Mouse (Mus musculus) B cell, adult 67 days (primary cell): ENCODE data around the gene Mmp9. TPM values are rescaled to one million over a fixed set of nuclear protein-coding genes. Genes with fewer than 3 reads are reported as not detected.

Experiments used
- total RNA-seq, 2 experiments: library from RNA; stranded (reverse); gene quantifications; 4 replicates each; pipeline ENCODE4 v1.2.4; 2023

Mmp9 gene
- 1 to 10 TPM in 1 of 2 experiments, not detected in 1; 1.1 TPM for total RNA-seq

DNA sequence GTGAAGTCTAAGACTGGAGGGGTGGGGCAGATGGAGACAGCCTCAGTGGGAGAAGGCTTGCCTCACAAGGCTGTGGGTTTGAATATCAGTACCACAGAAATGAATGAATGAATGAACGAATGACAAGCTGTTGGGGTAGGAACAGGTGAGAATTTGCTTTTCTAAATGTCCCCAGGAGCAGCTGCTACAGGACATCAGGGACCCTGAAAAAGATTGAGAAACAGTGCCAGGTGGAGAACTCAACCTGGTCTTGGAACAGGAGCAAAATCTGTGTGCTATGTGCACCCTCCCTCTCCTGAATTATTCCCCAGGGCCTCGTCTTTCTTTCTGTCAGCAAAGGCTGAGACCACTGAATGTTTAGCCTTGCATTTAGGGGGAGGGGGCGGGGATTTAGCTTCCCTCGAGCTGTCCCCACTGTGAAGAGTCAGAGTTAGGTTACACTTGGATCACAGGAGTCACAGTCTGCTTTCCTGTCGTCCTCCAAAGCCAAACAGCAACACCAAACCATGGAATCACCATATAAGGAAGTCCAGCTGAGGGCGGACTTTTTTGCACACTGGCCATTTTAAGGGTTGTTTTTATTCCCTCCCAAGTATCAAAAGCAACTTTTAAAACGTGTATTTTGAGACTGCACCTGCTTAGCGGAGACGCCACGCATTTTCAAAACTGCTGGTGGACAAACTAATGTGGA, at the start of gene Mmp9:
Mmp9 (plus strand) TSS at position 641 of the 691 bp plus-strand sequence.

DNA sequence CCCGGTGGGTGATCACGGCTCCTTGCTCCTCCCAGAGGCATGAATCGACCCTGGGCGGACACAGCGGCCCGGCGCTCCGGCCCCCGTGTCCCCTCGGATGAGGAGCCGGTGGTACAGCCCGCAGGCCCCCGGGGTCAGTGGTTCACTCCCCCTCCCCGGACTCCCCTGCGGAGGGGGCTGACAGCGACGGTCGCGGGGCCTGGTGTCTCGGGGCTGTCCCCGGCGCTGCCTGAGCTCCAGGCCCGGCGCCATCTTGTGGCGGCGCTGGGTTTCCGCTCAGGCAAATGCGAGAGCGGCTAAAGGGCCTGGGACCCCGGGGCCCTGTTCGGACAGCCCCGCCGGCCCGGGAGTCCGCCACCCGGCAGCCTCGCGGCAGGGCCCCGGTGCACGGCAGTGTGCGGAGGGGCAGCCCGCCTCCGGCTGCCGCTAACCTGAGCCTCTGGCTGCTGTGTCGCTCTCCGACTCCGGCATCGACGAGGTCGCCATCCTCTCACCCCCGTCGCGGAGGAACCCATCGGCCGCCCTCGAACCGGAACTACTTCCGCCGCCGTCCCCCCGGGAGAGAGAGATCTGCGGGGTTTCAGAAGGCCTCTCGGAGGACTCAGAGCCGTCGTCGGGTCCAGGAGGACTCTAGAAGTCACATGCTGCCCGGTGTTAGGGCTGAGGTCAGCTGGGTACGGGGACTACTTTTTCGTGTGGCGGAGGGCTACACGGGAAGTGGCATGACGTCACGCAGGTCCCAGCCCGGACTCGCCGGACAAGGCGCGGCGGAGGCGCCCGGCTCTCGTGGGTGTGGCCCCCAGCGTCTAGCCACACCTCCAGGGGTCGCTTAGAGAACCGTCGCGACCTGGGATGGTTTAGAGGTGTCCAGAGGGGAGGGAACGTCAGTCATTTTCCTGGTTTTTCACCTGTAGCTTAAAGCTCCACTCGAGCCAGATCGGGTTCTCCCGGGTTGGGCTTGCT, 29.2 kb upstream of the Mmp9 start, which contains the start of gene Zfp335:
Zfp335 (minus strand) TSS at position 672 of the 963 bp plus-strand sequence.

DNA sequence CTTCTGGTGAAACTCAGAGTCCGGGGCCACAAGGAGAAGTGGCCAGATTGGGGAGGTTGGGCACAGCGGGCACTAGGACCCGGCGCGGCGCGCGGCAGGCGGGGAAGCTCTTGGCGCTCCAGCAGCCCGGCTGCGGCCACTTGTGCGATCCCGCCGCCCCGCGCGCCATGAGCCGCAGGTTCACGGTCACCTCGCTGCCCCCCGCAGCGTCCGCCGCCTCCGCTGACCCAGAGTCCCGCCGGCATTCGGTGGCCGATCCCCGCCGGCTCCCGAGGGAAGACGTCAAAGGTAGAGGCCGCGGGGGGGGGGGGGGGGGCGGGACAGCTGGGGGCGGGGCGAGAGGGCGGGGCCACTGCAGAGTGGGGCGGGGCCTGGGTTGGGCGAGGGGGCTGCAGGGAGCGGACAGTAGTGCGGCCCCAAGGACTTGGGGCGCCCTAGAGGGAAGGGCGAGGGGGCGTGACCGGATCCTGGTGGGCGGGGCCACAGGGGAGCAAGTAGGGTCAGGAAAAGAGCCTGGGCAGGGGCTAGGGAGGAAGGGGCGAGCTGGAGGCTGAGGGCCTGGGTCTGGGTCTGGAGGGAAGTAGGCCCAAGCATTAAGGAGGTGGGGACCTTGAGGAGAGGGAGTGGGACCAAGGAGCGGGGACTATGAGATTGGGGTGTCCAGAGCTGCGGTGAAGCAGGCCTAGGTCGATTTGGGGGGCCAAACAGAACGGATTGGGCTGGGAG, 20.3 kb downstream of the Mmp9 start, which contains the start of gene Slc12a5:
Slc12a5 (plus strand) TSS at position 87 of the 726 bp plus-strand sequence.

Other genes with a start within 250 kb of the Mmp9 start
- gene Spint4, start 242.3 kb upstream of the Mmp9 start, total RNA-seq: not detected
- not detected for gene Spint5, start 225.5 kb upstream of the Mmp9 start, total RNA-seq
- not detected for gene Wfdc3, start 194.8 kb upstream of the Mmp9 start, total RNA-seq
- gene Dnttip1, start 194.8 kb upstream of the Mmp9 start, total RNA-seq: 10 to 100 TPM; 46.5 to 47.0 TPM
- gene Ube2c, start 170.9 kb upstream of the Mmp9 start, total RNA-seq: 1 to 10 TPM; 2.4 to 2.7 TPM
- not detected for gene Tnnc2, start 160.8 kb upstream of the Mmp9 start, total RNA-seq
- gene Snx21, start 155.0 kb upstream of the Mmp9 start, total RNA-seq: 1 to 10 TPM in 1 of 2 experiments, under 1 TPM in 1; 0.50 to 1.5 TPM
- 10 to 100 TPM; 57.1 to 64.3 TPM for gene Acot8, start 135.9 kb upstream of the Mmp9 start, total RNA-seq
- 1 to 10 TPM; 3.7 to 6.0 TPM for gene Zswim3, start 135.7 kb upstream of the Mmp9 start, total RNA-seq
- 10 to 100 TPM in 1 of 2 experiments, 1 to 10 TPM in 1; 7.7 to 12.2 TPM for gene Zswim1, start 118.1 kb upstream of the Mmp9 start, total RNA-seq
- 1 to 10 TPM in 1 of 2 experiments, not detected in 1; 1.9 TPM for gene Spata25, start 112.2 kb upstream of the Mmp9 start, total RNA-seq
- 100 to 1,000 TPM; 217 to 222 TPM for gene Ctsa, start 107.9 kb upstream of the Mmp9 start, total RNA-seq
- gene Neurl2, start 107.3 kb upstream of the Mmp9 start, total RNA-seq: 1 to 10 TPM; 7.0 to 7.9 TPM
- 1 to 10 TPM; 8.2 to 10.0 TPM for gene Pltp, start 83.1 kb upstream of the Mmp9 start, total RNA-seq
- gene Pcif1, start 61.5 kb upstream of the Mmp9 start, total RNA-seq: 100 to 1,000 TPM in 1 of 2 experiments, 10 to 100 TPM in 1; 93.2 to 104 TPM
- gene Zfp335, start 29.0 kb upstream of the Mmp9 start, total RNA-seq: 10 to 100 TPM; 60.9 to 65.7 TPM
- gene Slc12a5, start 20.0 kb downstream of the Mmp9 start, total RNA-seq: 1 to 10 TPM; 2.1 to 3.4 TPM
- gene Ncoa5, start 94.1 kb downstream of the Mmp9 start, total RNA-seq: 10 to 100 TPM; 53.3 to 58.1 TPM
- gene Cd40, start 114.8 kb downstream of the Mmp9 start, total RNA-seq: 100 to 1,000 TPM; 200 to 238 TPM
- not detected for gene 1700025C18Rik, start 150.0 kb downstream of the Mmp9 start, total RNA-seq